14 mouse cellular contexts compared by ENCODE assay signal in genomic region chr11:45830743-45831310, GRCm38 (mm10). TPM values are rescaled to one million over a fixed set of nuclear protein-coding genes. Genes with fewer than 3 reads are reported as not detected.
A peak's percentile ranks its signal among the peaks of the same experiment; 100 is the strongest.
DNase-seq lines count a peak whose midpoint lies in the region; ATAC-seq and TF ChIP-seq lines count a peak whose summit lies in the region.
"Had no signal": no experiment of that assay in that cellular context is flagged by ENCODE, and none has a peak within 500 bp of the region (broad histone marks: within the 10 kb centered on the region; RNA-seq: fewer than 3 reads in every experiment).

No protein-coding gene starts in this region.

- H3K4me2 ChIP-seq in forebrain, postnatal 0 days (ENCODE audit: low read depth), result no peak overlapping the region
- H3K4me2 ChIP-seq in forebrain, embryonic 15.5 days (replicated peaks), result no peak overlapping the region
- H3K4me2 ChIP-seq in limb, embryonic 12.5 days, result no peak overlapping the region
- H3K4me2 ChIP-seq in heart, embryonic 15.5 days, result peak overlapping the region; percentile 19; the same call in 1 of the 2 replicates

- H3K9ac ChIP-seq in forebrain, postnatal 0 days, result no peak overlapping the region
- no peak overlapping the region for H3K9ac ChIP-seq in forebrain, embryonic 15.5 days (replicated peaks)
- no peak overlapping the region for H3K9ac ChIP-seq in limb, embryonic 12.5 days (replicated peaks)
- H3K9ac ChIP-seq in heart, embryonic 15.5 days, result no peak overlapping the region

- no peak overlapping the region for H3K27ac ChIP-seq in forebrain, postnatal 0 days (ENCODE audit: low read depth, low read length)
- H3K27ac ChIP-seq in forebrain, embryonic 15.5 days (replicated peaks), result no peak overlapping the region
- peak overlapping the region; percentile 70; the same call in 1 of the 2 replicates for H3K27ac ChIP-seq in limb, embryonic 12.5 days
- H3K27ac ChIP-seq in limb, embryonic 10.5 days, result no peak overlapping the region
- peak overlapping the region; percentile 83 for H3K27ac ChIP-seq in heart, embryonic 15.5 days
- no peak overlapping the region for H3K27ac ChIP-seq in cerebellum, adult 2 months (ENCODE audit: insufficient read depth, low read length)
- H3K27ac ChIP-seq: hindbrain, embryonic 10.5 days had no signal

- peak; percentile 43; the same call in 1 of the 2 replicates for ATAC-seq in forebrain, postnatal 0 days
- ATAC-seq in forebrain, embryonic 15.5 days (replicated peaks), result no peak
- no peak for ATAC-seq in limb, embryonic 12.5 days (ENCODE audit: insufficient number of reproducible peaks, insufficient read depth, low FRiP score, low TSS enrichment, low read depth)
- peak; percentile 83 for ATAC-seq in heart, embryonic 15.5 days (replicated peaks; ENCODE audit: insufficient number of reproducible peaks, insufficient read depth, low FRiP score, low read depth)

- no peaks in the 10 kb centered on the region for H3K36me3 ChIP-seq in forebrain, postnatal 0 days (ENCODE audit: insufficient read depth)
- no peaks in the 10 kb centered on the region for H3K36me3 ChIP-seq in forebrain, embryonic 15.5 days
- no peaks in the 10 kb centered on the region for H3K36me3 ChIP-seq in limb, embryonic 12.5 days
- no peaks in the 10 kb centered on the region for H3K36me3 ChIP-seq in limb, embryonic 10.5 days
- H3K36me3 ChIP-seq in heart, embryonic 15.5 days, result no peaks in the 10 kb centered on the region
- H3K36me3 ChIP-seq: G1E; hindbrain, embryonic 10.5 days had no signal

- peak; percentile 32 for DNase-seq in forebrain, postnatal 0 days
- DNase-seq in limb, embryonic 10.5 days (ENCODE audit: low spot score), result no peak
- DNase-seq in skeletal muscle tissue, adult 2 months (ENCODE audit: low read depth, low spot score), result peak; percentile 40
- no peak for DNase-seq in ovary, postnatal 14 days (ENCODE audit: low spot score)
- DNase-seq in cerebellum, adult 2 months, result no peak
- DNase-seq: B cell, adult 2 months; cerebellum, adult 9-11 months; spleen, adult 18-20 months; thymus, postnatal 14 days had no signal

- TF ChIP-seq POLR2A in cerebellum, adult 2 months (IDR thresholded peaks at IDR 0.05; ENCODE audit: borderline replicate concordance, insufficient read depth, low read length), result no peak

- no peak for TF ChIP-seq CTCF in forebrain, postnatal 0 days (IDR thresholded peaks at IDR 0.05; ENCODE audit: low read depth)
- TF ChIP-seq CTCF in cerebellum, adult 2 months (IDR thresholded peaks at IDR 0.05; ENCODE audit: borderline replicate concordance, insufficient read depth, low read depth, low read length), result no peak

- H3K4me1 ChIP-seq in forebrain, postnatal 0 days (ENCODE audit: insufficient read depth), result no peaks in the 10 kb centered on the region
- peaks cover 3% of the 10 kb centered on the region; the same call in 1 of the 2 replicates for H3K4me1 ChIP-seq in forebrain, embryonic 15.5 days
- peaks cover 25% of the 10 kb centered on the region for H3K4me1 ChIP-seq in limb, embryonic 12.5 days (replicated peaks)
- peaks cover 11% of the 10 kb centered on the region for H3K4me1 ChIP-seq in limb, embryonic 10.5 days
- peaks cover 26% of the 10 kb centered on the region for H3K4me1 ChIP-seq in heart, embryonic 15.5 days (replicated peaks)
- H3K4me1 ChIP-seq in cerebellum, adult 2 months (ENCODE audit: control insufficient read depth, insufficient read depth, low read length), result no peaks in the 10 kb centered on the region

- no peaks in the 10 kb centered on the region for H3K9me3 ChIP-seq in forebrain, postnatal 0 days (ENCODE audit: low read length)
- no peaks in the 10 kb centered on the region for H3K9me3 ChIP-seq in forebrain, embryonic 15.5 days
- H3K9me3 ChIP-seq in limb, embryonic 12.5 days, result no peaks in the 10 kb centered on the region
- no peaks in the 10 kb centered on the region for H3K9me3 ChIP-seq in limb, embryonic 10.5 days (replicated peaks)
- H3K9me3 ChIP-seq in heart, embryonic 15.5 days (replicated peaks), result no peaks in the 10 kb centered on the region
- H3K9me3 ChIP-seq: G1E; hindbrain, embryonic 10.5 days had no signal

- no peaks in the 10 kb centered on the region for H3K27me3 ChIP-seq in forebrain, postnatal 0 days (ENCODE audit: insufficient read depth, low read length)
- no peaks in the 10 kb centered on the region for H3K27me3 ChIP-seq in forebrain, embryonic 15.5 days
- no peaks in the 10 kb centered on the region for H3K27me3 ChIP-seq in limb, embryonic 12.5 days
- H3K27me3 ChIP-seq in limb, embryonic 10.5 days (ENCODE audit: low read depth, poor library complexity, severe bottlenecking), result no peaks in the 10 kb centered on the region
- H3K27me3 ChIP-seq in heart, embryonic 15.5 days, result no peaks in the 10 kb centered on the region
- H3K27me3 ChIP-seq in cerebellum, adult 2 months (ENCODE audit: control insufficient read depth, insufficient read depth, low read length), result no peaks in the 10 kb centered on the region

- H3K4me3 ChIP-seq in forebrain, postnatal 0 days (ENCODE audit: low read depth, low read length), result no peak overlapping the region
- no peak overlapping the region for H3K4me3 ChIP-seq in forebrain, embryonic 15.5 days
- H3K4me3 ChIP-seq in limb, embryonic 12.5 days (replicated peaks), result no peak overlapping the region
- no peak overlapping the region for H3K4me3 ChIP-seq in limb, embryonic 10.5 days
- H3K4me3 ChIP-seq in heart, embryonic 15.5 days, result no peak overlapping the region
- no peak overlapping the region for H3K4me3 ChIP-seq in cerebellum, adult 2 months (replicated peaks; ENCODE audit: insufficient read depth, low read depth, low read length)
- H3K4me3 ChIP-seq: hindbrain, embryonic 10.5 days had no signal

- WGBS in forebrain, postnatal 0 days, result 29% methylated on average over 9 of the region's 9 CpGs
- 33% methylated on average over 9 of the region's 9 CpGs for WGBS in forebrain, embryonic 15.5 days
- WGBS in limb, embryonic 12.5 days, result 61% methylated on average over 9 of the region's 9 CpGs
- 86% methylated on average over 9 of the region's 9 CpGs for WGBS in limb, embryonic 10.5 days
- 35% methylated on average over 9 of the region's 9 CpGs for WGBS in heart, embryonic 15.5 days
- WGBS in cerebellum, adult 2 months, result 50% methylated on average over 9 of the region's 9 CpGs

RNA-seq across cellular contexts. Expression of gene Clint1, which starts 21.0 kb away (rescaled TPM):
- 24.7 and 32.8 TPM in 2 replicates for total RNA-seq in forebrain, postnatal 0 days (2014; rRNA removed)
- polyA plus RNA-seq in forebrain, postnatal 0 days (2015; fragmentation: Nextera tagmentation; extraction: Ambion mirVana), result 19.4 and 28.8 TPM in 2 replicates
- 47.4 and 51.1 TPM in 2 replicates for polyA plus RNA-seq in forebrain, embryonic 15.5 days (2015; fragmentation: Nextera tagmentation; extraction: Ambion mirVana)
- polyA plus RNA-seq in limb, embryonic 12.5 days (2016; fragmentation: Nextera tagmentation; extraction: Ambion mirVana), result 103 and 106 TPM in 2 replicates
- 73.0 and 81.5 TPM in 2 replicates for polyA plus RNA-seq in limb, embryonic 10.5 days (2016; fragmentation: Nextera tagmentation; extraction: Ambion mirVana)
- polyA plus RNA-seq in heart, embryonic 15.5 days (2015; fragmentation: Nextera tagmentation; extraction: Ambion mirVana), result 44.4 and 56.0 TPM in 2 replicates
- polyA plus RNA-seq in cerebellum, adult 2 months (2012; rRNA removed), result 41.4 and 41.5 TPM in 2 replicates

Comparison
In these comparisons a context has a peak if more than half of its experiments do, and no peak if none do; other contexts are left out.
1. ATAC-seq: peak in forebrain, postnatal 0 days (single experiment) and heart, embryonic 15.5 days (single experiment); none in forebrain, embryonic 15.5 days (single experiment) and limb, embryonic 12.5 days (single experiment).
2. H3K27ac ChIP-seq: peak in limb, embryonic 12.5 days (single experiment) and heart, embryonic 15.5 days (single experiment); none in forebrain, postnatal 0 days (single experiment), forebrain, embryonic 15.5 days (single experiment), limb, embryonic 10.5 days (single experiment) and cerebellum, adult 2 months (single experiment).
3. DNase-seq: peak in forebrain, postnatal 0 days (single experiment) and skeletal muscle tissue, adult 2 months (single experiment); none in limb, embryonic 10.5 days (single experiment), ovary, postnatal 14 days (single experiment) and cerebellum, adult 2 months (0 of 2).